Mouse (Mus musculus) forebrain, embryonic 15.5 days (tissue): Measurements from ENCODE around the gene Necap2. TPM values are rescaled to one million over a fixed set of nuclear protein-coding genes. Genes with fewer than 3 reads are reported as not detected.

Experiments used
- ATAC-seq: fragments of 200-750 bp; cut with Nextera tagmentation; replicated peaks from 2 replicates; pipeline ENCODE4 v1.8.0; 2017; ENCODE audit warnings: mild to moderate bottlenecking, moderate TSS enrichment, moderate library complexity
- H3K27ac ChIP-seq: fragments of 300-500 bp; sonication (generic); replicated peaks from 2 replicates; pipeline ENCODE4 v1.5.1; 2015; ENCODE audit warnings: mild to moderate bottlenecking, inconsistent platforms
- H3K27me3 ChIP-seq: fragments of 300-500 bp; sonication (generic); 2 replicates; pipeline ENCODE4 v1.6.1; 2015; ENCODE audit warnings: inconsistent platforms
- H3K36me3 ChIP-seq: fragments of 300-500 bp; sonication (generic); 2 replicates; pipeline ENCODE4 v1.6.1; 2015; ENCODE audit warnings: mild to moderate bottlenecking, inconsistent platforms
- H3K4me1 ChIP-seq: fragments of 300-500 bp; sonication (generic); 2 replicates; pipeline ENCODE4 v1.6.1; 2015; ENCODE audit warnings: inconsistent platforms
- H3K4me2 ChIP-seq: fragments of 300-500 bp; sonication (generic); replicated peaks from 2 replicates; pipeline ENCODE4 v1.6.1; 2015; ENCODE audit warnings: mild to moderate bottlenecking, inconsistent platforms
- H3K4me3 ChIP-seq: fragments of 300-500 bp; sonication (generic); 2 replicates; pipeline ENCODE4 v1.5.1; 2015; ENCODE audit warnings: mild to moderate bottlenecking, inconsistent platforms
- H3K9ac ChIP-seq: fragments of 300-500 bp; sonication (generic); replicated peaks from 2 replicates; pipeline ENCODE4 v1.6.1; 2015; ENCODE audit warnings: mild to moderate bottlenecking, inconsistent platforms
- H3K9me3 ChIP-seq: fragments of 300-500 bp; sonication (generic); 2 replicates; pipeline ENCODE4 v1.6.1; 2016; ENCODE audit warnings: inconsistent platforms
- WGBS: fragments of 180-500 bp; shearing (Covaris S2); methylation state at CpG from one replicate; pipeline ENCODE4 v1.1.7; 2015; ENCODE audit warnings: mixed read lengths; 5-methylcytosine and 5-hydroxymethylcytosine counted together
- polyA plus RNA-seq: library from polyadenylated mRNA; unstranded; fragments of >200 nt; fragmentation: Nextera tagmentation; extraction: Ambion mirVana; gene quantifications from 2 replicates; pipeline ENCODE4 v1.2.1, GENCODE M21; 2015

The Necap2 gene
- polyA plus RNA-seq, 1 experiment from 2014 or later, result 55.8 TPM

GRCm38 (mm10) chr4:141099956-141100355 is 21.8 kb upstream of the Necap2 start:
- no peak overlapping the region for H3K4me2 ChIP-seq
- no peak overlapping the region for H3K4me3 ChIP-seq
- H3K9me3 ChIP-seq, result no peaks in the 10 kb centered on the region
- no peak overlapping the region for H3K9ac ChIP-seq
- no peak overlapping the region for H3K27ac ChIP-seq
- H3K27me3 ChIP-seq, result no peaks in the 10 kb centered on the region
- ATAC-seq, result no peak
- WGBS, result 81% methylated on average over 5 of the region's 5 CpGs
- no peaks in the 10 kb centered on the region for H3K4me1 ChIP-seq
- no peaks in the 10 kb centered on the region for H3K36me3 ChIP-seq

DNA sequence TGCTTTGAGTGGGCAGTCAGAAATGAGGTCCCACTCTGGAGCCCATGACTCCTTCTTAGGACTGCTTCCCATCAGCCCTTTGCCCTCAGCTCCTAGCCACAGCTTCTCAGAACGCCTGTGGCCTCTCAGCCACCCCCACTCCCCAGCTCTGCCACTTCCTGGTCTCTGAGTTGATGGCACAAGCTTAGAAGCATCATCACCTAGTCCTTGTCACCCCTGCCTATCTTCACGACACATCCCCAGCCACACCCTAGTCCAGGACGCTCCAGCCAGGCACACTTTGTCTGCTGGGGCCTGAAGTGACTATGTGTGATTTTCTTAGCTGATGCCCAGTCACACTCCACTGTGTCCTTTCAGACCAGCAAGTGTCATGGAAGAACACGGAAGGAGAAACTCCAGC is 20.8 kb upstream of the Necap2 start:
- H3K4me1 ChIP-seq, result no peaks in the 10 kb centered on the region
- H3K27me3 ChIP-seq, result no peaks in the 10 kb centered on the region
- ATAC-seq, result no peak
- no peak overlapping the region for H3K27ac ChIP-seq
- H3K4me3 ChIP-seq, result no peak overlapping the region
- no peaks in the 10 kb centered on the region for H3K36me3 ChIP-seq
- H3K9ac ChIP-seq, result no peak overlapping the region
- H3K9me3 ChIP-seq, result no peaks in the 10 kb centered on the region
- no peak overlapping the region for H3K4me2 ChIP-seq
- 77% methylated on average over 4 of the region's 4 CpGs for WGBS

DNA sequence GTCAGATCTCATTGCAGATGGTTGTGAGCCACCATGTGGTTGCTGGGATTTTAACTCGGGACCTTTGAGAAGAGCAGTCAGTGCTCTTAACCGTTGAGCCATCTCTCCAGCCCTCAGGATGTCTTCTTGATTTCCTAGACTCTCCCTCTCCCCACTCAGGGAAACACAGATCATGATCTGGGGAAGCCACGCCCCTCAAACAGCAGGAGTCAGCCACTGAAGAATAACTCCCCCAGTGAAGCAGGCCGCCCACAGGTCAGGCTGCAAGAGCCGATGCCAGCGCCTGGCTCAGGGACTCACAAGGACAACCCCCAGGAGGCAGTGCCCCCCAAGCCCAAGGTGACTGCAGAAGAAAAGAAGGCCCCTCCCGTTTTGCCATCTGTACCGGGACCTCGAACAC is 18.6 kb upstream of the Necap2 start:
- no peak overlapping the region for H3K4me3 ChIP-seq
- no peaks in the 10 kb centered on the region for H3K9me3 ChIP-seq
- H3K4me1 ChIP-seq, result no peaks in the 10 kb centered on the region
- H3K9ac ChIP-seq, result no peak overlapping the region
- no peak for ATAC-seq
- WGBS, result 11% methylated on average over 9 of the region's 9 CpGs
- no peaks in the 10 kb centered on the region for H3K36me3 ChIP-seq
- H3K27me3 ChIP-seq, result no peaks in the 10 kb centered on the region
- no peak overlapping the region for H3K27ac ChIP-seq
- H3K4me2 ChIP-seq, result no peak overlapping the region

GRCm38 (mm10) chr4:141095016-141095415 is 16.9 kb upstream of the Necap2 start:
- no peaks in the 10 kb centered on the region for H3K4me1 ChIP-seq
- no peak overlapping the region for H3K4me3 ChIP-seq
- H3K4me2 ChIP-seq, result no peak overlapping the region
- no peaks in the 10 kb centered on the region for H3K36me3 ChIP-seq
- no peak for ATAC-seq
- no peak overlapping the region for H3K9ac ChIP-seq
- no peak overlapping the region for H3K27ac ChIP-seq
- H3K27me3 ChIP-seq, result no peaks in the 10 kb centered on the region
- no peaks in the 10 kb centered on the region for H3K9me3 ChIP-seq
- WGBS, result 78% methylated on average over 10 of the region's 10 CpGs

- Histone ChIP-seq H3K27me3 (no peaks in the 10 kb centered on the region), H3K9me3 (no peaks in the 10 kb centered on the region), H3K36me3 (no peaks in the 10 kb centered on the region), H3K4me2 (no peak overlapping the region), H3K9ac (no peak overlapping the region), H3K4me3 (no peak overlapping the region), H3K27ac (no peak overlapping the region), H3K4me1 (no peaks in the 10 kb centered on the region)
- no peak for ATAC-seq
- WGBS, result 77% methylated on average over 9 of the region's 9 CpGs
Measured at GRCm38 (mm10) chr4:141088714-141089113, 10.6 kb upstream of the Necap2 start.

DNA sequence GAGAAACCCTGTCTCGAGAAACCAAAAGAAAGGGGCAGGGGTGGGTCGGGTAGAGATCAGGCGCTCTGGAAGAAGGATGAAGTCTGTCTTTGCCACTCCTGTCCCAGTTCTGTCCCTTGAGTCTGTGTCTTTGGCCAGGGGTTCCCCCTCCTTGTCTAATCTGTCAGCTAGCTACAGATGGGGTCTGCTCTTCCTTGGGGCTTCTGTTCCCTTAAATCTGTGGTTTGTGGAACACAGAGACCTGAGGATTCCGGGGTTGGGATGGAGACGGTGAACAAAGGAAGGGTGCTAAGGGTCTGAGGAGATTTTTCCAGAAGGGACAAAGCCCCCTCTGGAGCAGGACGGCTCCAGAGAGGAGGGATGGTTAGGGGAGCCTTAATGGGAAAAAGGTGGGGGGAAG is 9.9 kb upstream of the Necap2 start, which contains the start of gene Spata21:
Gene Spata21, plus strand, starts transcription at position 301 of the 400 bp plus-strand sequence.
- Histone ChIP-seq H3K4me3 (no peak within 1 kb of the TSS), H3K9me3 (no peaks in the 10 kb centered on the region), H3K9ac (no peak within 1 kb of the TSS), H3K4me1 (no peaks in the 10 kb centered on the region), H3K27ac (no peak within 1 kb of the TSS), H3K36me3 (no peaks in the 10 kb centered on the region), H3K27me3 (no peaks in the 10 kb centered on the region), H3K4me2 (no peak within 1 kb of the TSS)
- no peak for ATAC-seq
- 78% methylated on average over 6 of the region's 6 CpGs for WGBS

GRCm38 (mm10) chr4:141086862-141087261 is 8.7 kb upstream of the Necap2 start:
- Histone ChIP-seq H3K9ac (no peak overlapping the region), H3K4me3 (no peak overlapping the region), H3K27ac (no peak overlapping the region), H3K4me2 (no peak overlapping the region), H3K9me3 (no peaks in the 10 kb centered on the region), H3K36me3 (no peaks in the 10 kb centered on the region), H3K4me1 (no peaks in the 10 kb centered on the region), H3K27me3 (no peaks in the 10 kb centered on the region)
- 83% methylated on average over 10 of the region's 10 CpGs for WGBS
- ATAC-seq, result no peak

DNA sequence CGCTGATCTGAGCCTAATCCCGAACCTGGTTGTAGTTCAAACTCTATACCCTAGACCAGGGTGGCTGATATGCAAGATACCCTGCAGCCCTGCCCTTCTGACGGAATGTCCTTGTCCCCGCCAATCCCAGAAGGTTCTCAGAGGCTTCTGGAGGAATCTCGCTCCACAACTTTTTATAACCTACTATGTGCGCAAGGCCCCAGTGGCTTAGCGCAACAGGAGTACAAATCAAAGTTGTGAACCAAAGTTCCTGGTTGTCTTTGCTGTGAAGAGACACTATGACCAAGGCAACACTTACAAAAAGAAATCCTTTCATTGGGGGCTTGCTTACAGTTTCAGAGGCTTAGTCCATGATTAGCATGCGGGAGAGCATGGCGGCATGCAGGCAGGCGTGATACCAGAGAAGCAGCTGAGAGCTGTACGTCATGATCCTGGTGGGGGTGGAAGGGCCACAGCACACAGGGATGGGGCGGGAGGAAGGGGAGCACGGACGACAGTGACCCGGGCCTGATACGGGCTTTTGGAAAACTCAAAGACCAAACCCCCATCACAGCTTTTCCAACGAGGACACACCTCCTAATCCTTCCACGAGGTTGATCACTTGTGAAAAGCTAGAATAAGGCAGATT is 467 bp upstream of the Necap2 start:
- 69% methylated on average over 18 of the region's 18 CpGs for WGBS
- peak overlapping the region; percentile 73 for H3K4me3 ChIP-seq
- ATAC-seq, result peak; percentile 47
- H3K27me3 ChIP-seq, result no peaks in the 10 kb centered on the region
- peaks cover 17% of the 10 kb centered on the region for H3K4me1 ChIP-seq
- no peaks in the 10 kb centered on the region; the same call in 1 of the 2 replicates for H3K36me3 ChIP-seq
- no peaks in the 10 kb centered on the region for H3K9me3 ChIP-seq
- no peak overlapping the region for H3K9ac ChIP-seq
- H3K4me2 ChIP-seq, result no peak overlapping the region
- H3K27ac ChIP-seq, result no peak overlapping the region

- no peaks in the 10 kb centered on the region for H3K9me3 ChIP-seq
- peak overlapping the region; percentile 73 for H3K4me3 ChIP-seq
- no peak overlapping the region for H3K27ac ChIP-seq
- H3K36me3 ChIP-seq, result peaks cover 16% of the 10 kb centered on the region
- H3K9ac ChIP-seq, result peak overlapping the region; percentile 85
- H3K27me3 ChIP-seq, result no peaks in the 10 kb centered on the region
- H3K4me1 ChIP-seq, result peaks cover 17% of the 10 kb centered on the region
- no peak for ATAC-seq
- H3K4me2 ChIP-seq, result peak overlapping the region; percentile 85
- 83% methylated on average over 17 of the region's 17 CpGs for WGBS
Measured at GRCm38 (mm10) chr4:141076761-141077506, 1.2 kb downstream of the Necap2 start.

DNA sequence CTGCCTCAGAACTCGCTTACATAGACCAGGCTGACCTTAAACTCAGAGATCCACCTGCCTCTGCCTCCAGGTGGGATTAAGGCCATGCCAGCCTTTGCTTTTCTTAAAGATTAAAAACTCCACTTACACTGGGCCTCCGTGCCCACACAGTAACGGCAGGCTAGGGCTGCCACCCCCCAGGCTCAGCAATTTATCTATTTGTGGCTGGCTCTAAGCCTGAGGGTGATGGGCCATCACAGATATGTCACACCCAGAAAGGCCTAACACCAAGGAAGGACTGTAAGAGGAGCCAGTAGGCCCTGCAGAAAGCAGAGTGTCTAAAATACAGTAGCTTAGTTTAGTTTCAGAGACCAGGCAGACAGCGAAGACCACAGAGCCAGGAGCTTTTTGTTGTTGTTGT is 4.0 kb downstream of the Necap2 start:
- Histone ChIP-seq H3K4me3 (no peak overlapping the region), H3K9me3 (no peaks in the 10 kb centered on the region), H3K4me1 (peaks cover 17% of the 10 kb centered on the region), H3K27ac (no peak overlapping the region), H3K27me3 (no peaks in the 10 kb centered on the region), H3K36me3 (peaks cover 40% of the 10 kb centered on the region), H3K4me2 (no peak overlapping the region), H3K9ac (no peak overlapping the region)
- ATAC-seq, result no peak
- WGBS, result 93% methylated on average over 4 of the region's 4 CpGs

DNA sequence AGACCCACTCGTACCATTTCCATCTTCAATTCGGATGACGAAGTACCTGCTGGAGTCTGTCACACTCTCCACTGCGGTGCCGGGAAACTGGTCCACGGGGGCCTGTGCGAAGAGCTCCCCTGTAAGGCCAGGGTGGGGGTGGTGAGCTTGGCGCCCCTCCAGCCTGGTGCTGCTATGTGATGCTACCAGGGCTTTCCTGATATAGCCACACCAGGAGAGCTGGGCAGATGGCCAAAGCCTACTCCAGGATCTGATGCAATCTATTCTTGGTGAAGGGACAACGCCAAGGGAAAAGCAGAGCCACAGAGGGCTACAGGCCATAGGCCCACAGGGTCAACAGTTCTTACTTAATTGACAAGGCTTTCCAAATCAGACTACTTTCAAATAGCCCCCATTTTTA is 4.5 kb downstream of the Necap2 start:
- no peak overlapping the region for H3K27ac ChIP-seq
- no peak overlapping the region for H3K4me2 ChIP-seq
- H3K9ac ChIP-seq, result no peak overlapping the region
- WGBS, result 82% methylated on average over 9 of the region's 9 CpGs
- peaks cover 45% of the 10 kb centered on the region for H3K36me3 ChIP-seq
- peaks cover 17% of the 10 kb centered on the region for H3K4me1 ChIP-seq
- H3K27me3 ChIP-seq, result no peaks in the 10 kb centered on the region
- no peak for ATAC-seq
- H3K4me3 ChIP-seq, result no peak overlapping the region
- H3K9me3 ChIP-seq, result no peaks in the 10 kb centered on the region

DNA sequence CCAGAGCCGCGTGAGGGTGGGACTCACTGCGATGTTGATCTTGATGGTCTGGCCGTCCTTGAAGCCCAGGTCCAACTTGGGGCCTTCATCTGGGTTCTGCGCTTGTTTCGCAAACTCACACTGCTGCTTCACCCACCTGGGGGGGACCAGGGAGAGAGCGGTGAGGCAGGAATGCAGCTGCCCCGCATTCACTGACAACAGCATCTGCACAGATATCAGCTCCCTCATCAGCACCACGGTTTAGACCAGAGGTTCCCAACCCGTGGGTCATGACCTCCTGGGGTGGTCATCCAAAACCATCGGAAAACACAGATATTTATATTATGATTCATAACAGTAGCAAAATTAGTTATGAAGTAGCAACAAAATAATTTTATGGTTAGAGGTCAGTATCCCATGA is 5.7 kb downstream of the Necap2 start:
- no peak overlapping the region for H3K4me2 ChIP-seq
- H3K4me1 ChIP-seq, result peaks cover 14% of the 10 kb centered on the region
- H3K27me3 ChIP-seq, result no peaks in the 10 kb centered on the region
- no peaks in the 10 kb centered on the region for H3K9me3 ChIP-seq
- peaks cover 56% of the 10 kb centered on the region for H3K36me3 ChIP-seq
- no peak for ATAC-seq
- H3K4me3 ChIP-seq, result no peak overlapping the region
- no peak overlapping the region for H3K27ac ChIP-seq
- no peak overlapping the region for H3K9ac ChIP-seq
- 97% methylated on average over 11 of the region's 11 CpGs for WGBS
